Mouse (Mus musculus): ENCODE measurements around the gene Prrc2c. TPM values are rescaled to one million over a fixed set of nuclear protein-coding genes. Genes with fewer than 3 reads are reported as not detected.

The Prrc2c gene
- total RNA-seq, 1 experiment from 2014 or later: 161 TPM

Small RNA genes within 50 kb of the gene (microRNA-seq; reads per million reads assigned to microRNA genes)
- 0 to 0.38 reads per million in 2 experiments for gene Gm27616

Other genes starting within 250 kb of the Prrc2c start
- 16.8 and 17.3 TPM in 2 replicates for gene Mettl13, start 192.0 kb downstream of the Prrc2c start, total RNA-seq (2021)
- gene Vamp4, start 170.0 kb downstream of the Prrc2c start, total RNA-seq (2021): 30.9 and 36.7 TPM in 2 replicates
- gene Myoc, start 101.4 kb downstream of the Prrc2c start, total RNA-seq (2021): 0.74 and 0.83 TPM in 2 replicates
- gene Myocos, start 82.3 kb downstream of the Prrc2c start, total RNA-seq (2021): not detected in 2 replicates
- 0.86 and 3.1 TPM in 2 replicates for gene Fmo4, start 73.4 kb upstream of the Prrc2c start, total RNA-seq (2021)
- gene Fmo1, start 126.1 kb upstream of the Prrc2c start, total RNA-seq (2021): 264 and 295 TPM in 2 replicates
- 36.1 and 53.8 TPM in 2 replicates for gene Fmo2, start 158.2 kb upstream of the Prrc2c start, total RNA-seq (2021)
- not detected in 2 replicates for gene Fmo6, start 197.0 kb upstream of the Prrc2c start, total RNA-seq (2021)
- 0.49 and 7.9 TPM in 2 replicates for gene Fmo3, start 244.0 kb upstream of the Prrc2c start, total RNA-seq (2021)

All from adrenal gland, postnatal 14 days (tissue).